Mouse (Mus musculus) cerebellum, postnatal 25 days (tissue): ENCODE results near the gene Olfr283.
"Not testable (repeated sequence)": the region's sequence is repeated elsewhere in the genome, so short reads cannot be mapped to it uniquely, and the experiment has no call there.

Experiments
- DNase-seq, 2 experiments: peaks; one replicate each; pipeline ENCODE4 v3.0.0; 2021; ENCODE audit warnings: mixed read lengths in 2 of 2

Olfr283 gene

DNA sequence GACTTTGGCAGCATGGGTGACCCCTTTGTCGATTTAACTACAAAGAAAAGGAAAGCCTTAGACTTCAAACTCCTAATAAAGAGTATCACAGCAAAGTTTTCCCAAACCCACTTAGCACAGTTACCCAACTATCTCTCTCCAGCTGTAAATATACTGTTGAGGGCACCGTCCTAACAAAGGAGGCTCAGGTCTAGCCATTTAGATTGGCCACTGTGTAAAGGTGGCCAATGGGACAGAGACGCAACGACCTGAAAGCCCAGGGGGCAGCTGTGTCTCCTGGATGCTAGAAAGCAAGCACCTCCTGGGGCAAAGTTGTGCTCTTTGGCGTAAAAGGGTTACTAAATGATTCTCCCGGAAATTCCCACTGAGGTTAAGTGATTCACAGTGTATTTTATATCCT, at the start of gene Olfr283:
TSS of gene Olfr283 (minus strand) at position 101 of the 400 bp plus-strand sequence.
- no peak for DNase-seq

DNA sequence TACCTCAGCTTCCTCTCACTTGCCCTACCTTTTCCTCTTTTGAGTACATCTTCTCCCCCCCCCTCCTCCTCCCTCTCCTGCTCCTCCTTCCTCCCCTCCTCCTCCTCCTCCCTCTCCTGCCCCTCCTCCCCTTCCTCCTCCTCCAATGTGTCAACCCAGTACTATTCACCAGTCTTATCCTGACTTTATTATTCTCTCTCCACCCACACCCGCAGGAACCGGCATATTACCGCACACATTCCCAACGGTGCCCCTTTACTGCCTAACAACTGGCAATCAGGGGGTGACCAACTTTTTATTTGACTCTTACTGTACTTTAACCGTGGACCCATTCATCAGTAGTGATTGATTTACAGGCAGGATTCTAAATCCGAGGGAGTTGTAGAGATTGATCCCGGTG, 44.4 kb upstream of the Olfr283 start:
- DNase-seq, result no peak

DNA sequence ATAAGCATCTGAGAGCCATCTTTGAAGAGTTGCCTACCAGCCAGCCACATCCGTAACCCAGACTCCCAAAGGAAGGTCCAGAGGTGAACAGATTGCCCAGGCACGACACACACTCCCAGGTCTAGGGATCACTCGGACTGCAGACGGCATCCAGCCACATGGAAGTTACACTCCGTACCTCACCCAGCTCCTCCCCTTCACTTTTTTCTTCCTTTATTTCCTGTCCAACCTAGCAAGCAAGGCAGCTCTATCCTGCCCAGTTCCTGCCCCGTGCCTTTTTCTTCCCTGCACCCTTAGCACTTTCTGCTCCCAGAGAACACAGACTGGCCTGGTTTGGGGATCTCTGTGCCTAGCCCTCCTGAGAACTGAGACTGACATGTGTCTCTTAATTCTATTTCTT, 44.0 kb upstream of the Olfr283 start:
- DNase-seq, result no peak

DNA sequence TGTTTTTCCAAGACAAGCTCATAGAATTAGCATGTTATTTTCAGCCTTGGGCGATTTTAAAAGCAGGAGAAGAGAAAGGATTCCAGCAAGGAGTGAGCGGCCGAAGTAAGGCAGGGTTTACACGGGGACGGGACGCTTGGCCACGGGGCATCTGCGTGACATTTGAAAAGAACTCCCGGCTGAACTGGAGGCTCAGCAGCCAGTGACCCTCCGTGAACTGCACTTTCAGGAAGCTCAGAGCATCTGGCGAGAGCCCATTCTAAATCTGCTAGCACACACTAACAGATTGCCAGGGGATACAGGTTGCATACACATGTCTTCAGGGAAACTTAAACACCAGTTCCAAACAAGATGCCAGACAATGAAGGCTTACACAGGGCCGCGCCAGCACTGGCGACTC, 43.6 kb upstream of the Olfr283 start:
- DNase-seq, result no peak

DNA sequence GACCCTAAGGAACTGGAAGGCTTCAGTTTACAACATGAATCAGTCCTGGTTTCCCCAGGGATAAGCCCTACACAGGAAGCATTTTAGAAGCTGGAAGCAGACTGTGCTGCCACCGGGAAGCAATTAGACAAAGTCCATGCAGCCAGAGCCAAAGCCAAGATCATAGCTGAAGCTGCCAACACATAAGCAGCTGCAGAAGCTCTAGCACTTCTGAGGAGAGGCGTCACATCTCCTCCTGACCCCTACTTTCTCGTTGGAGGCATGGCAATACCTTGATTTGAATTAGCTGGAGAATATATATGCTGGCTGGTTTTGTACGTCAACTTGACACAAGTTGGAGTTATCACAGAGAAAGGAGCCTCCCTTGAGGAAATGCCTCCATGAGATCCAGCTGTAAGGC, 40.2 kb upstream of the Olfr283 start:
- DNase-seq, result no peak

DNA sequence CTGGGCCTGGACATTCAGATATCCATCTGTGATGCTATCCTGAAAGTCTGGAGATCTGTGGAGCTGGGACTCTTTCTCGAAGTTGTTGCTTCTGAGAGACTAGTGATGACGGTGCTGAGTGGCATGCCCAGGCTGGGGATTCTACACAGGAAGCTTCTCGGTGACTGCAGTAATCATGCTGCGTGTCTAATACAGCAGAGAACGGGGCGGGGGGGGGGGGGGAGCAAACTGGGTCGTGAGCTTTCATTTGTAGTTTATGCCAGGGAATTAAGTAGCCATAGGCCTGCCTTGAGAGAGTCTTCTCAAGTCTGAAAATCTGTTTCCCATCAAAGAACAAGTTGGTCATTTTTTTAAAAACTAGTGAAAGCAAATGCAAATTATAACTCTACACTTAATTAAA, 37.4 kb upstream of the Olfr283 start:
- no peak for DNase-seq

DNA sequence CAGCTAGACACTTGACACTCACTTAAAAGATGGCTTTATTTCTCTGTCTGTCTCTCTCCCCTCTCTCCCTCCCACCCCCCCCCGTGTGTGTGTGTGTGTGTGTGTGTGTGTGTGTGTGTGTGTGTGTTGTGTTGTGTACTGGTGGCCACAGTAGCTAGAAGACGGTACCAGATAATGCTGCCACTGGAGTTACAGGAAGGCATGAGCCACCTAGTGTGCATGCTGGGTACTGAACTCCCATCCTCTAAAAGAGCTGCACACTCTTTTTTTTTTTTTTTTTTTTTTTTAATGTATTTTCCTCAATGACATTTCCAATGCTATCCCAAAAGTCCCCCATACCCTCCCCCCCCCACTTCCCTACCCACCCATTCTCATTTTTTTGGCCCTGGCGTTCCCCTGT, 36.5 kb upstream of the Olfr283 start:
- peak in 1 of 2 experiments; percentile 9 for DNase-seq

DNA sequence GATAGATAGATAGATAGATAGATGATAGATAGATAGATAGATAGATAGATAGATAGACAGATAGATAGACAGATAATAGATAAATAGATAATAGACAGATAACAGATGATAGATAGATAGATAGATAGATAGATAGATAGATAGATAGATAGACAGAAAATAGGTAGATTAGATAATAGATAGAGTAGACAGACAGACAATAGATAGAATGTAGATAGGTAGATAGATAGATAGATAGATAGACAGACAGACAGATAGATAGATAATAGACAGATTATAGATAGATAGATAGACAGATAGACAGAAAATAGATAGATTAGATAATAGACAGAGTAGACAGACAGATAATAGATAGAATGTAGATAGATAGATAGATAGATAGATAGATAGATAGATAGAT, 36.1 kb upstream of the Olfr283 start:
- not testable (repeated sequence) for DNase-seq

DNA sequence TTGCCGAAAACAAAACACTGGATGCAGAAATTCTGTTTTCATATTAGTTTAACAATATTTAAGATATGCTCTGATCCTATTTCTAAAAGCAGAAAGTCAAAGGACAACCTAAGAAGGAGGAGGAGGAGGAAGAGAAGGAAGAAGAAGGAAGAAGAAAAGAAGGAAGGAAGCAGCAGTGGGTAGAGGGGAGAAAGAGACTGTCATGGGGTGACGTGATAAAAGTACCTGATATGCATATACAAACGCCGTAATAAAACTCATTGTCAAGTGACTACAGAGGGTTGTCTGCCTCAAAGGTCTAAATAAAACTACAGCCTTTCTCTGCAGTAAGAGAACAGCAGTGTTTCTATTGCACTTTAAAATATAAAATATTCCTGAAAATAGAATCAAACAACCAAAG, 35.2 kb upstream of the Olfr283 start:
- DNase-seq, result no peak

DNA sequence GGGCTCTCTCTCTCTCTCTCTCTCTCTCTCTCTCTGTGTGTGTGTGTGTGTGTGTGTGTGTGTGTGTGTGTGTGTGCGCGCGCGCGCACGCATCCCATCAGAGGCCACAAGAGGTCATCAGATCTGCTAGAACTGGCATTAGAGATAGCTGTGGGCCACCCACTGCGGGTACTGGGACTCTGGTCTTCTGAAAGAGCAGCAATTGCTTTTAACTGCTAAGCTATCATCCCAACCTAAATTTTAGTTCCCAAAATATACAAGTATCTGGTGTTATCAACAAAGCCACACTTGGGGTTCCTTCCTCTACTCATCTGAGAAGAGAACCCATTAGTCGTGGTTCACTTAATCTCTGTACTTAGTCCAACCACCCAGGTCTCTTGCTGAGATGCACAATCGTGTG, 29.5 kb upstream of the Olfr283 start:
- no peak for DNase-seq

DNA sequence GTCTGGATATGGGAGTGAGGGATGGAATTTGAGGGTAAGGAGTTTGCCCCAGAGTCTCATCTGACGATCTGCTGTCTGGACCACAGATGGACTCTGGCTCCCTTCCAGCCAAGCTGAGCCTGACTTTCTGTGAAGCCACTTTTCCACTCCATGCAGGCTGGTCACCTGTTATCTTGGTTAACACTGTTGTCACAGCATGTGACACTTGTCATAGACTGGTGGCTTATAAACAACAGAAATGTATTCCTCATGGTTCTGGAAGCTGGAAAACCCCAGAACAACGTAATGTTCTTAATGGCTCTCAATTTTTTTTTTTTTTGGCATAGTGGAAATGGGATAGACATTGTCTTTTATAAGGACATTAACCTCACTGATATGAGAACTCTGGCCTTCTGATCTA, 28.9 kb upstream of the Olfr283 start:
- no peak for DNase-seq

DNA sequence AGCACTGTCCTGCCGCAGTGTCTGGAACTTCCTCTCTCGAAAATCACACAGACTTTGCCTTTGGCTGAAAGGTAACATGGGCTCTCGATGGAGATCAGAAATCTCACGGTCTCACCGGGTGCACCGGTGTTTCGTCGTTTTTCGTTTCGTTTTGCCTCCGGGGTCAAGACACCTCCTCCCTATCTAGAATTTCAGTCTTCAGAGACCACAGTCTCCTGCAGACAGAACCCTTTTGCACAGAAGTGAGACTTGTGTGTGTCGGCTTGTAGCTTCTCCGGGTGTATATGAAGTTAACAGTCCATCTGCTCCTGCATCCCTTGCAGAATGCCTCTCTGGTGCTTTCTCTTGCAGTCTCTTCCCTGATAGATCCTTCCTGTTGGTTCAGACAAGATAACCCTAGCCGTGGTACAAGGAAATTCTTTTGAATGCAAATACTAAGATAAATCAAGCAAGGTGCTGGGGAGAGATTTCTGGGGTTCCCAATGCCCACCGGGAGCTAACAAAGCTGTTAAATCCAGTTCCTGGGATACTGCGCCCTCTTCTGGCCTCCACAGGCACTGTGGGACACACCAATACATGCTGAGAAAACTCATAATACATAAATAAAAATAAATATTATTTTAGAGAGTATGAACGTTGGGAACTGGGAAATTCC, 27.8 kb upstream of the Olfr283 start:
- DNase-seq, result peak; percentile 22 to 56

DNA sequence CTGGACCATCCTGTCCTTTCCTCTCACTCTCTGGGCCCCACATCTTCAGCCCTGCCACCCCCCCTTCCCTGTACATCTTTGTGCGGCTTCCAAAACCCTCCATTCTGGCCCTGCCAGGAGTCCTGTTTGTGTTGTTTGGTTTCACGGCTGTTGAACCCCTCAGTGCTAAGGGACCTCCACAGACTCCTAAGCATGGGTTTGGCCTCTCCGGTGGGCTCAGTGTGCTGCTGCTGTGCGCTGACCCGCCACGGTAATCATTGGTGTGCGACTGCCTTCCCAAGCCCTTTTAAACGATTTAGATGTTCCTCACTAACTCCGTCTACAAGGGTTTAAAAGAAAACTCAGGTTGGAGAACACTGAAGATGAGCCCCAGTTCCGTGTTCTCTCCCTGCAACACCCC, 21.6 kb upstream of the Olfr283 start:
- DNase-seq, result no peak

DNA sequence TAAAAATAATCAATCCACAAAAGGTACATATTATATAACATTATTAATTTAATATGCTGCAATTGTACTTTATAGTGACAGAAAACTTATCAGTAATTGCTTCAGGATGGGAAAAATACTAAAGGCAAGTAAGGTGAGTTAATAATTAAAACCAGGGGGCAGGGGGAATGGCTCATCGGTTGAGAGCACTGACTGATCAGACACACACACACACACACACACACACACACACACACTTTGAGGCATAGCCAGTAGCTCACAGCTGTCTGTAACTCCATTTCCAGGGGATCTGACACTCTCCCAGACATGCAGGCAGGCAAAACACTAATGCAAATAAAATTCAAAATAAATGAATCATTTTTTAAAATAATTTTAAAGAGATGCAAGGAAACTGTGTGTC, 16.4 kb upstream of the Olfr283 start:
- no peak for DNase-seq

DNA sequence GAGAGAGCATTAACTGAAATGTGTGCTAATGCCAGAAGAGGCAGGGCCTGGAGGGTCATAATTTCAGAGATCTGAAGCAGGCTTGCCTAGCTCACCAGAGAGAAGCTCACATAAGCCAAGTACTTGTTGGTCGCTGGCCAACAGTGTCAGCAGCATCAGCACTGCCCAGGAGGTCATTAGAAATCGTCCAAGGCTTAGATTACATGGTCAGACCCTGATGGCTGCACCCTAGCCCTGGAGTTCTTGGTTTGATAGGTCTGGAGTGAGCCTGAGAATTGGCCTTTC, 11.1 kb upstream of the Olfr283 start:
- no peak for DNase-seq

DNA sequence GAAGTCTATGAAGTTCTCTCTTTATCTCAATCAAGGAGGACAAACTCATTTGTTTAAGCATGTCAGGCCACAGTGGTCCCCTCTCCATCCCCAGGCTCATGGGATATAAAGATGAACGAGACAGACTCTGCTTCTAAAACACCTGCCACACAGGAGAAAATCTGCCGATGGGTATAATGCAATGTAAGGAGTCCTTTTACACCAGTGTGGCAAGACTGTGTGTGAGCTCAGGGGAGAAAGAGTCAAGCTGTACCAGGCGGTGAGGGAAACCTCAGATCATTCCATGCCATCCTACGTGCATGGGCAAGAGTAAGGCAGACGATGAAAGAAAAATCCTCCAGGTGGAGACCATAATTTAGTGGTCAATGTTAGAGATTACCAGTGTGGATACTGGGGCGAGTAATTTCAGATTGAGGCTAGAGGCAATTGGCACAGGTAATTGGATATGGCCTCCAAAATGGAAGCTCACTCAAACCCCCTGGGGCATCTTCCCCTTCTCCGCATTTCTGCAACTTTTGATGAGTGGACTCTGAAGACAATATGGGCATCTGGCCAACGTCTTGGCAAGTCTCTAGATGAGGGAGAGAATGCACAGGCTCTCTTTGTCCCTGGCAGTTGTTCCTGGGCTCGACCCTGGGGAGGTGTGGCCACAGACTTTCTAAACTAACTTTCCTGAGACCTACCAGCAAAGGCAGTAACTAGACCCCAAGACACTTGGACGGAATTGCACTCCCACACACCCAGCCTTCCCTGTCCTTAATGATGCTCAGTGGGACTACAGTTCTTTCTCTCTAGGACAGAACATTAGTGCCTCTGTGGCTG, 10.5 kb upstream of the Olfr283 start:
- DNase-seq, result no peak

DNA sequence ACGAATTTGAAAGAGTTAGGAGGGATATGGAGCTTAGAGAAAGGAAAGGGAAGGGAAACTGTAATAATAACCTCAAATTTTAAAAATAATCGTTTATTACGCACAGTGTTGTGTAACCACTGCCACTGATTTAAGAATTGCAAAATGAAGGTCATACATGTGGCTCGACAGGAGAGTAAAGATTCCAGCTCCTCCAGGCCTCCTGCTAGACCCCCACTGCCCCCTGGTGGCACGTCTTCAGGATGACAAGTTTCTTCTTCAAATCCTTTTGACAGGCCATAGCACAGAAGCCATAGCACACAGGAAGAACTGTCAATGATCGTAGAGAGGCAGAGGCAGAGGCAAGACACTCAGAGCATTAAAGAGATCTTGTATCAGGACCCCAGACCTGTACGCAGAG, 9.1 kb upstream of the Olfr283 start:
- DNase-seq, result peak; percentile 60 to 80

DNA sequence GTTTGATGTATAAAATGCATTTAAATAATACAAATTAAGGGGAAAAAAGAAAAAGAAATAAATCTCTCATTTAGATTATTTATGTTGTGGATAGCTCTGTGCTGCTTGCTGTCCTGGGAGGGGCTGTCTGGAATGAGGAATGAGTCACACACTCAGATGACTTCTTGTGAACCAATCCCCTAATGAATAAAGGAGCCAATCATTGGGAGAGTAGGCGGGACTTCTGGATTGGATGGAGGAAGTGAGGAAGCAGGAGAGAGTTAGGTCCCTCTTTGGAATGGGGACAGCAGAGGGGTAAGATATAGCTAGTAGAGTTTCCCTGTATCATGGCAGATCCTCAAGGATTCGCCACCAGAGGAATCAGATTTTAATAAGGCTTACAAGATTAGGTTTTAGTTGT, 6.9 kb upstream of the Olfr283 start:
- no peak for DNase-seq

DNA sequence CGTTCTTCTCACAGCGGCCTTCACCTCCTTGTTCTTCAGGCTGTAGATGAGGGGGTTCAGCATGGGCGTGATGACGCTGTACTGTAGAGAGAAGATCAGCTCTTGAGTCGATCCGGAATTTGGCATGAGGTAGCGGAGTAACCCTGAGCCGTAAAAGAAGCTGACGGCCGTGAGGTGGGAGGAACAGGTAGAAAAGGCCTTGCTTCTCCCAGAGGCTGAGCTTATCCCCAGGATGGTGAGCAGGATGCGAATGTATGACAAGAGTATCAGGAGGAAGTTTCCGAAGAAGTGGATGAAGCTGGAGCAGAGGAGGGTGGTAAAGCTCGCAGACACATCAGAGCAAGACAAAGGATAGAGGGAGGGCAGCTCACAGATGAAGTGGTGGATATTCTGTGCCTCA, 2.5 kb downstream of the Olfr283 start:
- no peak for DNase-seq

DNA sequence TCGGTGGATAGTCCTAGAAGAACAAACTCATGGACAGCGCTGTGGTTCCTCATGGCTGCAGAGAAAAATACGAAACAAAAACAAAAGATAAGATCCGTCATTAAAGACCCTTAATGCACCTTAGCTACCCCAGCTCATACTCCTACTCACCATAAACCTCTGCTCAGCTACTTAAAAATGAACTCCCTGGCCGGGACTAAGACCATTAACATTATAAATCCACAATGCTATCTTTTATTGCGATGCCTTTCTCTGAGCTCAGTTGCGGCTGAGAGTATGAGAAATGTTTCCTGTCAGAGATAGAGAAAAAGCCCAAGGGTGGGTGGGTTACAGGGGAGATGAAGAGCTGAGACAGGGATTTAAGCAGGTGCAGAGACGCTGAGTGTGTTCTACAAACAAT, 39.9 kb downstream of the Olfr283 start, which contains the start of gene Olfr284:
TSS of gene Olfr284 (minus strand) at position 101 of the 400 bp plus-strand sequence.
- no peak for DNase-seq
